Mouse (Mus musculus) left cerebral cortex, adult 8-10 months (tissue): ENCODE data around the gene Gm5936. TPM values are rescaled to one million over a fixed set of nuclear protein-coding genes. Genes with fewer than 3 reads are reported as not detected.
"Not testable (repeated sequence)": the region's sequence is repeated elsewhere in the genome, so short reads cannot be mapped to it uniquely, and the experiment has no call there.

Experiments used
- DNase-seq, 2 experiments: peaks; one replicate each; pipeline ENCODE4 v3.0.0; 2022; ENCODE audit warnings: low spot score in 2 of 2
- total RNA-seq, 4 experiments: library from RNA; stranded (reverse); gene quantifications; 2 replicates each; pipeline ENCODE4 v1.2.4; 2022

The Gm5936 gene
- total RNA-seq, result under 1 TPM in 1 of 4 experiments, not detected in 3; 0.15 TPM

GRCm38 (mm10) chrX:74836842-74837522 lies at the start of gene Gm5936:
Gene Gm5936, plus strand, starts transcription at chrX:74837196.
- peak in 1 of 2 experiments; percentile 27 for DNase-seq

- DNase-seq, result not testable (repeated sequence)
Observed at GRCm38 (mm10) chrX:74856104-74856503, 19.1 kb downstream of the Gm5936 start.

DNA sequence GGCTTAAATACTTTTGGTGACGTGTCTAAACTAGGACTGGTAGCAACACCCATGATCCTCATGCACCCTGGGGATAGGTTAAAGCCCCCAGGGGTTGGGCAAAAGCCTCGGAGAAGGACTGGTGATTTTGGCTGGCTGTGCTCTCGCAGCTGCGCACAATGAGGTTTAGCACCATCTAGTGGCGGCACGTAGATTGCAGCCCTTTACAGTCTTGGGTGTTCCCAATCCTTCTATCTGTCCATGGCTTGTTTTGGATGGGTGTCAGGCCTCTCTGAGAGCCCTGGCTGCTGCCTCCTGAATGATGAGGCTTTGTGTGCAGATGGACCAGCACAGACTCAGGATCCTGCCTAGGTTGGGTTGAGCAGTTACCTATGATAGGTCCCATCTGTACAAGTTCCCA lies 43.1 kb downstream of the Gm5936 start:
- DNase-seq, result peak in 1 of 2 experiments; percentile 47

Other genes with a start within 250 kb of the Gm5936 start
- gene Olfr1325, start 244.5 kb upstream of the Gm5936 start, total RNA-seq, result not detected
- under 1 TPM in 2 of 4 experiments, not detected in 2; 0.23 to 0.41 TPM for gene Gm5640, start 191.6 kb upstream of the Gm5936 start, total RNA-seq
- gene Gm6890, start 96.3 kb upstream of the Gm5936 start, total RNA-seq, result not detected
- 1 to 10 TPM; 1.8 to 4.1 (median 2.6) TPM for gene Gab3, start 248.3 kb downstream of the Gm5936 start, total RNA-seq